ENCODE assay signal across 8 mouse cellular contexts in the genomic region with DNA sequence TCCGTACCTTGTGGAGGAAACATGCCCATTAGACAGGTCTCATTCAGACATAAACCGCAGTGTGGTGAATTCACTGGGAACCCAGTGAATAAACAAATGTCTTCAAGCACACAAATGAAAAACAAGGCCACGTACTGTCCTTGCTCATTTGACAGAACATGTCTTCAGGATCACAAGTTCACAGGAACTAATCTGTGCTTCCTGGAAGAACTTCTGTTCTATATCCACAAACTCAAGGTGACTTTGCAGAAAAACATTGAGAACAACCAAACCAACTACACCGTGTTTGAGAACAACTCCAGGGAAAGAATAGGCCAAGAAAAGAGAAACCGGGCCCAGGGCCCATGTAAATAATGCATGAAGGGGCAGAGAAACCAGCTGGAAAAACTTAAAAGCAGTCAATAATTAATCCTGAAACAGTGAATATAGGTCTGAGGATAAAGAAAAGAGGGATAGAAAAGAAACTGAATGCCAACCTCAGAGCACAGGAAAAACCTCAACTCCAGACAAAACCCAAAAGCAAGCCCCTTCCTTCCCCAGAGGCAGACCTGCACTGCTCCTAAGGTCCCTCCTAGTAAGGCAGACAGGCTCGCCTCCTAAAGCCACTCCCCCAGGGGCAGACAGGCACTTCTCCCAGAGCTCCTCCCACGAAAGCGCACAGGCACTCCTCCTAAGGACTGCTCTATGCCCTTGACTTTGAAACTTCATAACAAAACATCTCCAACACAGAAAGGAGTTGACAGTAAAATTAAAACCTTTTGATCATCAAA. TPM values are rescaled to one million over a fixed set of nuclear protein-coding genes. Genes with fewer than 3 reads are reported as not detected.
DNase-seq lines count a peak whose midpoint lies in the region; ATAC-seq lines count a peak whose summit lies in the region.

No protein-coding gene starts in this region.

- H3K36me3 ChIP-seq in embryonic facial prominence, embryonic 15.5 days: no peaks in the 10 kb centered on the region
- no peaks in the 10 kb centered on the region for H3K36me3 ChIP-seq in intestine, embryonic 15.5 days
- H3K36me3 ChIP-seq in lung, embryonic 15.5 days: no peaks in the 10 kb centered on the region

- H3K9ac ChIP-seq in embryonic facial prominence, embryonic 15.5 days: no peak overlapping the region
- no peak overlapping the region for H3K9ac ChIP-seq in intestine, embryonic 15.5 days
- no peak overlapping the region for H3K9ac ChIP-seq in lung, embryonic 15.5 days

- no peak overlapping the region; the same call in 1 of the 2 replicates for H3K27ac ChIP-seq in embryonic facial prominence, embryonic 15.5 days (replicated peaks)
- H3K27ac ChIP-seq in intestine, embryonic 15.5 days: no peak overlapping the region
- H3K27ac ChIP-seq in lung, embryonic 15.5 days: peak overlapping the region; percentile 77

- peak; percentile 56 for DNase-seq in 3134 (ENCODE audit: extremely low read depth, insufficient read length, low spot score)
- DNase-seq in ES-CJ7 (ENCODE audit: low read depth, low spot score): peak; percentile 68
- DNase-seq in thymus, postnatal 0 days (ENCODE audit: low spot score): peak; percentile 68
- no peak for DNase-seq in left cerebral cortex, adult 8-10 months (ENCODE audit: low spot score in 2 of 2)

- WGBS in embryonic facial prominence, embryonic 15.5 days: 42% methylated on average over 8 of the region's 8 CpGs
- 41% methylated on average over 8 of the region's 8 CpGs for WGBS in intestine, embryonic 15.5 days
- WGBS in lung, embryonic 15.5 days: 30% methylated on average over 8 of the region's 8 CpGs

- H3K27me3 ChIP-seq in embryonic facial prominence, embryonic 15.5 days: no peaks in the 10 kb centered on the region
- no peaks in the 10 kb centered on the region for H3K27me3 ChIP-seq in intestine, embryonic 15.5 days (replicated peaks)
- no peaks in the 10 kb centered on the region for H3K27me3 ChIP-seq in lung, embryonic 15.5 days

- H3K4me1 ChIP-seq in embryonic facial prominence, embryonic 15.5 days: peaks cover 28% of the 10 kb centered on the region
- H3K4me1 ChIP-seq in intestine, embryonic 15.5 days (replicated peaks): 0 out of 2 replicates have a peak, but pooled peaks cover 20% of the 10 kb centered on the region
- peaks cover 73% of the 10 kb centered on the region for H3K4me1 ChIP-seq in lung, embryonic 15.5 days

- ATAC-seq in embryonic facial prominence, embryonic 15.5 days (ENCODE audit: insufficient number of reproducible peaks, low FRiP score, low TSS enrichment, low read depth): peak; percentile 67; the same call in 1 of the 2 replicates
- ATAC-seq in intestine, embryonic 15.5 days: peak; percentile 93
- ATAC-seq in lung, embryonic 15.5 days (ENCODE audit: borderline replicate concordance, extremely low read depth, low FRiP score, low TSS enrichment): peak; percentile 89; the same call in 1 of the 2 replicates
- ATAC-seq in monocyte, adult 5-6 weeks (replicated peaks; ENCODE audit: insufficient number of reproducible peaks, low FRiP score, low TSS enrichment, poor library complexity, severe bottlenecking): no peak

- no peak overlapping the region for H3K4me2 ChIP-seq in embryonic facial prominence, embryonic 15.5 days (replicated peaks)
- no peak overlapping the region for H3K4me2 ChIP-seq in intestine, embryonic 15.5 days (replicated peaks)
- H3K4me2 ChIP-seq in lung, embryonic 15.5 days: peak overlapping the region; percentile 23; the same call in 1 of the 2 replicates

- no peak overlapping the region for H3K4me3 ChIP-seq in embryonic facial prominence, embryonic 15.5 days (replicated peaks)
- no peak overlapping the region for H3K4me3 ChIP-seq in intestine, embryonic 15.5 days (replicated peaks)
- no peak overlapping the region; the same call in 1 of the 2 replicates for H3K4me3 ChIP-seq in lung, embryonic 15.5 days

- H3K9me3 ChIP-seq in embryonic facial prominence, embryonic 15.5 days (replicated peaks): no peaks in the 10 kb centered on the region
- no peaks in the 10 kb centered on the region for H3K9me3 ChIP-seq in intestine, embryonic 15.5 days
- H3K9me3 ChIP-seq in lung, embryonic 15.5 days: no peaks in the 10 kb centered on the region

RNA-seq across cellular contexts. Expression of a gene that starts 44.2 kb away (rescaled TPM):
- polyA plus RNA-seq in embryonic facial prominence, embryonic 15.5 days (2015; fragmentation: Nextera tagmentation; extraction: Ambion mirVana): 4.7 and 5.0 TPM in 2 replicates
- 4.5 and 4.7 TPM in 2 replicates for polyA plus RNA-seq in intestine, embryonic 15.5 days (2015; fragmentation: Nextera tagmentation; extraction: Ambion mirVana)
- polyA plus RNA-seq in lung, embryonic 15.5 days (2015; fragmentation: Nextera tagmentation; extraction: Ambion mirVana): 3.9 and 4.5 TPM in 2 replicates
- polyA plus RNA-seq in thymus, postnatal 0 days (2015; fragmentation: Nextera tagmentation; extraction: Ambion mirVana): 11.3 and 13.0 TPM in 2 replicates
- total RNA-seq in monocyte, adult 5-6 weeks (2017): 13.5 to 21.2 TPM (median 17.7 TPM) in 3 replicates
- total RNA-seq in left cerebral cortex, adult 8-10 months (2022): 10 to 100 TPM; 51.2 to 56.9 (median 51.6) TPM

Comparison
In these comparisons a context has a peak if more than half of its experiments do, and no peak if none do; other contexts are left out.
1. DNase-seq: peak in 3134 (single experiment), ES-CJ7 (single experiment) and thymus, postnatal 0 days (single experiment); none in left cerebral cortex, adult 8-10 months (0 of 2).